Mouse (Mus musculus) limb, embryonic 14.5 days (tissue): ENCODE data around the gene Fads2. TPM values are rescaled to one million over a fixed set of nuclear protein-coding genes. Genes with fewer than 3 reads are reported as not detected.

Source experiments
- ATAC-seq: fragments of 200-750 bp; cut with Nextera tagmentation; 2 replicates; pipeline ENCODE4 v1.8.0; 2017; ENCODE audit warnings: low read depth, moderate number of reproducible peaks, moderate TSS enrichment; ENCODE audit not compliant: low FRiP score
- DNase-seq: peaks from one replicate; pipeline ENCODE4 v3.0.0-alpha.2; 2015; ENCODE audit warnings: low spot score
- H3K27ac ChIP-seq: fragments of 300-500 bp; sonication (generic); replicated peaks from 2 replicates; pipeline ENCODE4 v1.5.1; 2014; ENCODE audit warnings: low read depth, mild to moderate bottlenecking, low read length, moderate library complexity, mixed read lengths
- H3K27me3 ChIP-seq: fragments of 300-500 bp; sonication (generic); 2 replicates; pipeline ENCODE4 v1.6.1; 2014; ENCODE audit warnings: low read length, mixed read lengths; ENCODE audit not compliant: control insufficient read depth, insufficient read depth
- H3K36me3 ChIP-seq: fragments of 300-500 bp; sonication (generic); 2 replicates; pipeline ENCODE4 v1.6.1; 2014; ENCODE audit warnings: mild to moderate bottlenecking, low read length, moderate library complexity, mixed read lengths; ENCODE audit not compliant: control insufficient read depth, insufficient read depth
- H3K4me1 ChIP-seq: fragments of 300-500 bp; sonication (generic); 2 replicates; pipeline ENCODE4 v1.6.1; 2014; ENCODE audit warnings: antibody characterized with exemption, low read length, mixed read lengths; ENCODE audit not compliant: control insufficient read depth, insufficient read depth
- H3K4me2 ChIP-seq: fragments of 300-500 bp; sonication (generic); replicated peaks from 2 replicates; pipeline ENCODE4 v1.6.1; 2014; ENCODE audit warnings: low read depth, mild to moderate bottlenecking, low read length, moderate library complexity; ENCODE audit not compliant: severe bottlenecking
- H3K4me3 ChIP-seq: fragments of 300-500 bp; sonication (generic); replicated peaks from 2 replicates; pipeline ENCODE4 v1.5.1; 2014; ENCODE audit warnings: low read length
- H3K9ac ChIP-seq: fragments of 300-500 bp; sonication (generic); 2 replicates; pipeline ENCODE4 v1.6.1; 2014; ENCODE audit warnings: mild to moderate bottlenecking, low read depth, low read length, moderate library complexity; ENCODE audit not compliant: severe bottlenecking
- H3K9me3 ChIP-seq: fragments of 300-500 bp; sonication (generic); 2 replicates; pipeline ENCODE4 v1.6.1; 2016; ENCODE audit warnings: low read length; ENCODE audit not compliant: control insufficient read depth
- POLR2A ChIP-seq: fragments of 200-500 bp; IDR thresholded peaks from 2 replicates; pipeline ENCODE4 v1.8.0; 2012; ENCODE audit warnings: inconsistent platforms, mild to moderate bottlenecking, moderate library complexity, borderline replicate concordance; ENCODE audit not compliant: insufficient read depth, insufficient read length; ENCODE audit errors: extremely low read depth
- WGBS: fragments of 180-500 bp; shearing (Covaris S2); extraction: QIAGEN DNeasy Blood & Tissue Kit; methylation state at CpG from one replicate; pipeline ENCODE4 v1.1.7; 2014; 5-methylcytosine and 5-hydroxymethylcytosine counted together
- polyA plus RNA-seq, 2 experiments: library from polyadenylated mRNA; depleted of rRNA in 1 of 2; stranded (reverse) in 1 of 2; unstranded in 1 of 2; fragments of >200 nt; fragmentation: Nextera tagmentation in 1 of 2; extraction: Ambion mirVana in 1 of 2; gene quantifications; 2 replicates each; pipeline versions ENCODE4 v1.2.1 to v1.2.3; 2012 to 2014

The Fads2 gene
- polyA plus RNA-seq, 2 experiments: 26.4 to 80.3 TPM

DNA sequence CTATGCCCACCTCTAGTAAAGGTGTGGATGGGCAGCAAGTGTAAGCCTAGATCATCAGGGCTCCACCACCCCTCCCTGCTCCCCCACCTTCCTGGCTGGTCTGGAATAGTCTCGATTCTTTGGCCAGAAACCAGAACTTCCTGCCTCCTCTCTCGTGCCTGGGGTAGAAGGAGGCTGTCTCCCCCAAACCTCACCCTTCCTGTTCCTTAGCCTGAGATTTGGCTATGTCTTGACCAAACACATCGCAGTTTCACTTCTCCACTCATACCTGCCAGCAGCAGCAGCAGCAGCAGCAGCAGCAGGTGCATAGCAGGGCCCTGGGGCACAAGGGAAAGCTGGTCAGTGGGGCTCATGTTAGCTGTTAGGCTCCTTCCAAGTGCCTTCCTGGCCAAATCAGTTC is 54.6 kb downstream of the Fads2 start:
- no peak for ATAC-seq
- no peak for DNase-seq
- Histone ChIP-seq H3K27ac (no peak overlapping the region), H3K27me3 (no peaks in the 10 kb centered on the region), H3K4me3 (no peak overlapping the region), H3K4me1 (peaks cover 12% of the 10 kb centered on the region), H3K4me2 (no peak overlapping the region), H3K36me3 (no peaks in the 10 kb centered on the region), H3K9me3 (no peaks in the 10 kb centered on the region), H3K9ac (no peak overlapping the region)
- 49% methylated on average over 3 of the region's 3 CpGs for WGBS
- TF ChIP-seq POLR2A: no peak

DNA sequence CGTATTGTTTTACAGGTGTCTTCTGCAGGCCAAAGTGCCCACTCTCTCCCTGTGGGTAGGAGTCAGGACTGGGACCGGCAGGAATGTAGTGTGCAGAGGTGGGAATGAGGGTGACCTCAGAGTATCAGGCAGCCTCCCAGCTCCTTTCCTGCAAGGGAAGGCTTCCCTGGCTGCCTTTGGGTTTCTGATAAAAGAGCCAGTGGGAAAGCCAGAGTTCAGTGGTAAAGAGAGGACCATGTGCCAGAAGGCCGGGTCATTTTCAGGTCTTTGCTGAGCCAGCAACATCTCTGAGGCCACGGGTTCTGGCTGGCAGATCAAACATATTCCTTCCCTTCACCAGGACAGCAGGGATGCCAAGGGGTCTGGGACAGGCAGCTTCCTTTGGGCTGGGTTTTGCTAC is 55.2 kb downstream of the Fads2 start:
- Histone ChIP-seq H3K36me3 (no peaks in the 10 kb centered on the region), H3K9ac (no peak overlapping the region), H3K4me3 (no peak overlapping the region), H3K4me1 (peaks cover 15% of the 10 kb centered on the region), H3K9me3 (no peaks in the 10 kb centered on the region), H3K27ac (no peak overlapping the region), H3K4me2 (no peak overlapping the region), H3K27me3 (no peaks in the 10 kb centered on the region)
- ATAC-seq (no peak), DNase-seq (no peak)
- 63% methylated on average over 4 of the region's 4 CpGs for WGBS
- no peak for TF ChIP-seq POLR2A

- no peaks in the 10 kb centered on the region for H3K9me3 ChIP-seq
- no peak overlapping the region for H3K27ac ChIP-seq
- H3K9ac ChIP-seq: no peak overlapping the region
- no peak overlapping the region for H3K4me3 ChIP-seq
- no peak for DNase-seq
- no peaks in the 10 kb centered on the region for H3K36me3 ChIP-seq
- H3K4me2 ChIP-seq: no peak overlapping the region
- ATAC-seq: no peak
- 84% methylated on average over 2 of the region's 2 CpGs for WGBS
- H3K4me1 ChIP-seq: peaks cover 18% of the 10 kb centered on the region
- no peak for TF ChIP-seq POLR2A
- no peaks in the 10 kb centered on the region for H3K27me3 ChIP-seq
Observed at GRCm38 (mm10) chr19:10045707-10046106, 55.8 kb downstream of the Fads2 start.

DNA sequence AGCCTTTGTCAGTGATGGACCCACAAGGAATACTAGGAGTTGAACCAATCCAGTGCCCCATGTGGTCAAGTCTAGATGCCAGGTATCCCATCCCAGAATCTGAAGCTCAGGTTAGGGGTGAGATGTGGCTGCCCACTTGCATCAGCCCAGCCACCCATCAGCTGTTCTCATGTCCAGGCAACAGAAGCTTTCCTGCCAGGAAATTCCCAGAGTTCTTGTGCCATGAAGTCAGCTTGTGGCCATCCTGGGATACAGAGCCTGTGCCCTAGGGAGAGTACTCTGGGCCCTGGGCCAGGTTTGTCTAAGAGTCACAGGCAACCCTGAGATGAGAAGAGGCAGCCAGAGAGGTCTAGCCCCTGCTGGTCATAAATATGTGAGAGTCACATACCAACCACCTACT is 57.9 kb downstream of the Fads2 start:
- Histone ChIP-seq H3K9ac (no peak overlapping the region), H3K36me3 (no peaks in the 10 kb centered on the region), H3K27me3 (no peaks in the 10 kb centered on the region), H3K4me3 (no peak overlapping the region), H3K27ac (no peak overlapping the region), H3K4me1 (peaks cover 23% of the 10 kb centered on the region), H3K9me3 (no peaks in the 10 kb centered on the region), H3K4me2 (no peak overlapping the region)
- TF ChIP-seq POLR2A: no peak
- DNase-seq: no peak
- ATAC-seq: no peak

GRCm38 (mm10) chr19:10042816-10043215 is 58.7 kb downstream of the Fads2 start:
- Histone ChIP-seq H3K4me2 (peak overlapping the region; percentile 96; the same call in 1 of the 2 replicates), H3K4me1 (peaks cover 23% of the 10 kb centered on the region), H3K9me3 (no peaks in the 10 kb centered on the region), H3K9ac (no peak overlapping the region), H3K27ac (no peak overlapping the region), H3K27me3 (no peaks in the 10 kb centered on the region), H3K36me3 (no peaks in the 10 kb centered on the region), H3K4me3 (no peak overlapping the region)
- no peak for ATAC-seq
- DNase-seq: no peak
- WGBS: 91% methylated on average over 2 of the region's 4 CpGs
- TF ChIP-seq POLR2A: no peak

GRCm38 (mm10) chr19:10042232-10042631 is 59.3 kb downstream of the Fads2 start:
- H3K27ac ChIP-seq: no peak overlapping the region
- peaks cover 23% of the 10 kb centered on the region for H3K4me1 ChIP-seq
- no peak for DNase-seq
- H3K4me2 ChIP-seq: peak overlapping the region; percentile 96
- no peak for ATAC-seq
- peak overlapping the region; percentile 73 for H3K4me3 ChIP-seq
- no peaks in the 10 kb centered on the region for H3K36me3 ChIP-seq
- no peak for TF ChIP-seq POLR2A
- H3K9ac ChIP-seq: peak overlapping the region; percentile 69
- no peaks in the 10 kb centered on the region for H3K9me3 ChIP-seq
- WGBS: 62% methylated on average over 6 of the region's 6 CpGs
- no peaks in the 10 kb centered on the region for H3K27me3 ChIP-seq
